Mouse (Mus musculus) embryonic facial prominence, embryonic 11.5 days (tissue): ENCODE data around the gene Ahdc1. TPM values are rescaled to one million over a fixed set of nuclear protein-coding genes. Genes with fewer than 3 reads are reported as not detected.

Experiments used
- ATAC-seq: fragments of 200-750 bp; cut with Nextera tagmentation; replicated peaks from 2 replicates; pipeline ENCODE4 v1.8.0; 2017; ENCODE audit warnings: low read depth; ENCODE audit not compliant: insufficient number of reproducible peaks, low FRiP score, low TSS enrichment
- DNase-seq: peaks from one replicate; pipeline ENCODE4 v3.0.0-alpha.2; 2015; ENCODE audit warnings: low spot score
- H3K27ac ChIP-seq: fragments of 300-500 bp; sonication (generic); replicated peaks from 2 replicates; pipeline ENCODE4 v1.5.1; 2014; ENCODE audit warnings: mild to moderate bottlenecking, low read depth, low read length, control low read depth
- H3K27me3 ChIP-seq: fragments of 300-500 bp; sonication (generic); 2 replicates; pipeline ENCODE4 v1.6.1; 2014; ENCODE audit warnings: mild to moderate bottlenecking, low read length, moderate library complexity, mixed read lengths; ENCODE audit not compliant: control insufficient read depth, insufficient read depth
- H3K36me3 ChIP-seq: fragments of 300-500 bp; sonication (generic); replicated peaks from 2 replicates; pipeline ENCODE4 v1.6.1; 2014; ENCODE audit warnings: low read depth, mild to moderate bottlenecking, low read length, moderate library complexity, mixed read lengths; ENCODE audit not compliant: control insufficient read depth, insufficient read depth
- H3K4me1 ChIP-seq: fragments of 300-500 bp; sonication (generic); 2 replicates; pipeline ENCODE4 v1.6.1; 2014; ENCODE audit warnings: low read length, mixed read lengths; ENCODE audit not compliant: control insufficient read depth, insufficient read depth
- H3K4me2 ChIP-seq: fragments of 300-500 bp; sonication (generic); 2 replicates; pipeline ENCODE4 v1.6.1; 2014; ENCODE audit warnings: low read depth, mild to moderate bottlenecking, control low read depth, low read length, moderate library complexity
- H3K4me3 ChIP-seq: fragments of 300-500 bp; sonication (generic); 2 replicates; pipeline ENCODE4 v1.5.1; 2014; ENCODE audit warnings: low read depth, low read length, control low read depth
- H3K9ac ChIP-seq: fragments of 300-500 bp; sonication (generic); replicated peaks from 2 replicates; pipeline ENCODE4 v1.6.1; 2014; ENCODE audit warnings: mild to moderate bottlenecking, control low read depth, low read length
- H3K9me3 ChIP-seq: fragments of 300-500 bp; sonication (generic); replicated peaks from 2 replicates; pipeline ENCODE4 v1.6.1; 2016; ENCODE audit warnings: mild to moderate bottlenecking, low read length, inconsistent platforms, mixed read lengths; ENCODE audit not compliant: control insufficient read depth
- WGBS: fragments of 180-500 bp; shearing (Covaris S2); extraction: QIAGEN DNeasy Blood & Tissue Kit; methylation state at CpG from one replicate; pipeline ENCODE4 v1.1.7; 2014; 5-methylcytosine and 5-hydroxymethylcytosine counted together
- polyA plus RNA-seq: library from polyadenylated mRNA; unstranded; fragments of >200 nt; fragmentation: Nextera tagmentation; extraction: Ambion mirVana; gene quantifications from 2 replicates; pipeline ENCODE4 v1.2.1, GENCODE M21; 2014

Ahdc1 gene
- polyA plus RNA-seq, 1 experiment from 2014 or later = 6.6 TPM

DNA sequence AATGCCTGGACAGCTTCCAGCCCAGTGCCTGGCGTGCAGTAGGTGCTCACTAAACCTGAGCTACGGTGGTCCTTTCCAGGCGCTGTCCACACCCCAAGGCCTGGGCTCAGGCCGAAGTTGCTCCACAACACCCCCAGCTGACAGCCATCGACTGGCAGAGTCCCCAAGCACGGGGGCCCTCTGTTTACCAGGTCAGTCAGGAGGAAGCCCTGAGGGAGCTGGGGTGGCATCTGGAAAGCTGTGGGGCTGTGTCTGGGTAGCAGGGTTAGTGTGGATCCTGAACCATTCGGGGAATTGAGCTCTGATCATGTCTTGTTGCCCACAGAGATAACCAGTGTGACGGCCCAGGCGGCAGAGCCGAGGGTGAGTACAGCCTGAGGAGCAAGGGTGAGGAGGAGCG is 49.6 kb downstream of the Ahdc1 start:
- H3K27ac ChIP-seq = no peak overlapping the region
- 88% methylated on average over 11 of the region's 11 CpGs for WGBS
- H3K4me1 ChIP-seq = peaks cover 11% of the 10 kb centered on the region
- H3K27me3 ChIP-seq = no peaks in the 10 kb centered on the region
- ATAC-seq (no peak), DNase-seq (no peak)
- H3K9ac ChIP-seq = no peak overlapping the region
- no peak overlapping the region for H3K4me2 ChIP-seq
- no peak overlapping the region for H3K4me3 ChIP-seq
- peaks cover 34% of the 10 kb centered on the region for H3K36me3 ChIP-seq
- H3K9me3 ChIP-seq = no peaks in the 10 kb centered on the region

- Histone ChIP-seq H3K4me1 (peaks cover 4% of the 10 kb centered on the region), H3K9me3 (no peaks in the 10 kb centered on the region), H3K27ac (no peak overlapping the region), H3K36me3 (peaks cover 38% of the 10 kb centered on the region), H3K27me3 (no peaks in the 10 kb centered on the region), H3K9ac (no peak overlapping the region), H3K4me2 (no peak overlapping the region), H3K4me3 (no peak overlapping the region)
- DNase-seq = no peak
- 91% methylated on average over 20 of the region's 20 CpGs for WGBS
- ATAC-seq = no peak
These were observed 50.7 kb downstream of the Ahdc1 start for GRCm38 (mm10) chr4:133061798-133062197.

- H3K36me3 ChIP-seq = peaks cover 38% of the 10 kb centered on the region
- 95% methylated on average over 14 of the region's 14 CpGs for WGBS
These were observed 51.2 kb downstream of the Ahdc1 start for GRCm38 (mm10) chr4:133062286-133062685.

GRCm38 (mm10) chr4:133063203-133063602 is 52.1 kb downstream of the Ahdc1 start:
- Histone ChIP-seq H3K4me3 (no peak overlapping the region), H3K4me1 (no peaks in the 10 kb centered on the region; the same call in 1 of the 2 replicates), H3K27me3 (no peaks in the 10 kb centered on the region), H3K9me3 (no peaks in the 10 kb centered on the region), H3K27ac (no peak overlapping the region), H3K9ac (no peak overlapping the region), H3K36me3 (peaks cover 38% of the 10 kb centered on the region), H3K4me2 (no peak overlapping the region)
- ATAC-seq = no peak
- no peak for DNase-seq
- 94% methylated on average over 18 of the region's 18 CpGs for WGBS

More at GRCm38 (mm10) chr4:133062286-133062685, 51.2 kb downstream of the Ahdc1 start:
- peaks cover 4% of the 10 kb centered on the region for H3K4me1 ChIP-seq
- no peak overlapping the region for H3K9ac ChIP-seq
- H3K4me2 ChIP-seq = no peak overlapping the region
- DNase-seq (no peak), ATAC-seq (no peak)
- H3K27ac ChIP-seq = no peak overlapping the region
- no peaks in the 10 kb centered on the region for H3K27me3 ChIP-seq
- H3K4me3 ChIP-seq = no peak overlapping the region
- no peaks in the 10 kb centered on the region for H3K9me3 ChIP-seq

- Histone ChIP-seq H3K9ac (no peak overlapping the region), H3K36me3 (peaks cover 38% of the 10 kb centered on the region), H3K4me1 (no peaks in the 10 kb centered on the region; the same call in 1 of the 2 replicates), H3K27me3 (no peaks in the 10 kb centered on the region), H3K4me2 (no peak overlapping the region), H3K4me3 (no peak overlapping the region), H3K9me3 (no peaks in the 10 kb centered on the region), H3K27ac (no peak overlapping the region)
- WGBS = 89% methylated on average over 13 of the region's 13 CpGs
- ATAC-seq = no peak
- DNase-seq = no peak
These were observed 52.7 kb downstream of the Ahdc1 start for GRCm38 (mm10) chr4:133063799-133064198.

- Histone ChIP-seq H3K27me3 (no peaks in the 10 kb centered on the region), H3K9ac (no peak overlapping the region), H3K4me3 (no peak overlapping the region), H3K36me3 (peaks cover 38% of the 10 kb centered on the region), H3K27ac (no peak overlapping the region), H3K4me1 (no peaks in the 10 kb centered on the region), H3K9me3 (no peaks in the 10 kb centered on the region), H3K4me2 (no peak overlapping the region)
- no peak for ATAC-seq
- 95% methylated on average over 19 of the region's 19 CpGs for WGBS
- no peak for DNase-seq
These were observed 53.7 kb downstream of the Ahdc1 start for GRCm38 (mm10) chr4:133064791-133065190.

- H3K9ac ChIP-seq = no peak overlapping the region
These were observed 54.9 kb downstream of the Ahdc1 start for GRCm38 (mm10) chr4:133065894-133066386.

GRCm38 (mm10) chr4:133068400-133069138 is 57.5 kb downstream of the Ahdc1 start:
- no peak for ATAC-seq
- H3K27ac ChIP-seq = no peak overlapping the region
- H3K4me2 ChIP-seq = no peak overlapping the region
- H3K9ac ChIP-seq = no peak overlapping the region
- no peaks in the 10 kb centered on the region for H3K4me1 ChIP-seq
- DNase-seq = no peak
- H3K4me3 ChIP-seq = no peak overlapping the region
- H3K27me3 ChIP-seq = no peaks in the 10 kb centered on the region
- WGBS = 84% methylated on average over 12 of the region's 12 CpGs
- H3K9me3 ChIP-seq = no peaks in the 10 kb centered on the region
- H3K36me3 ChIP-seq = peaks cover 20% of the 10 kb centered on the region

More at GRCm38 (mm10) chr4:133065894-133066386, 54.9 kb downstream of the Ahdc1 start:
- Histone ChIP-seq H3K27ac (no peak overlapping the region), H3K4me2 (no peak overlapping the region), H3K4me3 (no peak overlapping the region), H3K4me1 (no peaks in the 10 kb centered on the region), H3K9me3 (no peaks in the 10 kb centered on the region), H3K36me3 (peaks cover 38% of the 10 kb centered on the region), H3K27me3 (no peaks in the 10 kb centered on the region)
- DNase-seq (no peak), ATAC-seq (no peak)
- WGBS = 90% methylated on average over 14 of the region's 14 CpGs
